Mouse (Mus musculus) heart, postnatal 10 days (tissue): ENCODE data around the gene Zscan21. TPM values are rescaled to one million over a fixed set of nuclear protein-coding genes. Genes with fewer than 3 reads are reported as not detected.
"Not testable (repeated sequence)": the region's sequence is repeated elsewhere in the genome, so short reads cannot be mapped to it uniquely, and the experiment has no call there.

Experiments used
- DNase-seq, 2 experiments: peaks; one replicate each; pipeline ENCODE4 v3.0.0; 2021
- intact Hi-C: fragments of 180-260 bp; cut with DNase I; formaldehyde crosslinking; loops from one replicate; pipeline ENCODE4 v1.15.1; 2025
- total RNA-seq, 2 experiments: library from RNA; stranded (reverse); gene quantifications; 2 replicates each; pipeline ENCODE4 v1.2.3; 2021

The Zscan21 gene
- total RNA-seq, result 10 to 100 TPM; 14.5 to 18.2 TPM

- peak; percentile 93 to 95 for DNase-seq
- intact Hi-C loops, result loop anchor here (1.0 to 2.0 kb wide), 2 partner anchors 32 to 39 kb away; partner anchors contain the start of genes Zfp113 and Zkscan1
These were observed at the start of gene Zscan21 for GRCm38 (mm10) chr5:138116255-138117198. TSS of gene Zscan21 (plus strand) at chr5:138116903.

DNA sequence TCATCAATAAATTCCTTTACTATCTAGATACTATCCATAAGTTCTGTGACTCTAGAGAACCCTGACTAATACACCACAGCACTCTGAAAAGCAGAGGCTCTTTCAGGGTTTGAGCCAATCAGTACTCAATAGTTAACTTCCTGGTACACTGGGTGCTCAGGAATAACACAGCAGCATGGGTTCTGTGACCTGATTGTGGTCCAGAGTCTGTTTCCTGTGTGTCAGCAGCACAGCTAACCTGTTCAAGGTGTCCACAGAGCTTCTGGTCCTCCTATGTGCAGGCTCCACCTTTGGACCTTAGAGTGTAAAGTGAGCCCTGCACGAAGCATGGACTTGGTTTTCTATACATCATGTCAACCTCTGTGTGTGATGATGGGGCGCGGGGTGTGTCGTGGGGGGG, 42.9 kb upstream of the Zscan21 start:
- no peak for DNase-seq
- intact Hi-C loops, result no loop called here

- intact Hi-C loops, result no loop called here
- DNase-seq, result no peak
These were observed 41.0 kb upstream of the Zscan21 start for GRCm38 (mm10) chr5:138075684-138076083.

GRCm38 (mm10) chr5:138076148-138076547, 40.6 kb upstream of the Zscan21 start:
- intact Hi-C loops, result no loop called here
- no peak for DNase-seq

DNA sequence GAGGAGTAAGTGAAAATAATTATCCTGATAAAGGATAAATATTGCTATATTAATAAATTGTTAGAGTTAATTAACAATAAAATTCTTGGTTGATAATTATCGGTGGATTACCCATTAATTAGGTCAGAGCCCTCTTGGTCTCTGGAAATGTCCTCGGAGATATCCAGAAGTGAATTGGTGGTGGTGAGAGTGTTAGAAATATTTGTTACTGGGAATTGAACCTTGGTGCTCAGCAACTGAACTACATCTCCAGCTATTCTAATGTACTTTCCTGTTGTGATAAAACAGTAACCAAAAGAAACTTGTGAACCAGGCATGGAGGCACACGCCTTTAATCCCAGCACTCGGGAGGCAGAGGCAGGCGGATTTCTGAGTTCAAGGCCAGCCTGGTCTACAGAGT, 36.2 kb upstream of the Zscan21 start:
- intact Hi-C loops, result no loop called here

DNA sequence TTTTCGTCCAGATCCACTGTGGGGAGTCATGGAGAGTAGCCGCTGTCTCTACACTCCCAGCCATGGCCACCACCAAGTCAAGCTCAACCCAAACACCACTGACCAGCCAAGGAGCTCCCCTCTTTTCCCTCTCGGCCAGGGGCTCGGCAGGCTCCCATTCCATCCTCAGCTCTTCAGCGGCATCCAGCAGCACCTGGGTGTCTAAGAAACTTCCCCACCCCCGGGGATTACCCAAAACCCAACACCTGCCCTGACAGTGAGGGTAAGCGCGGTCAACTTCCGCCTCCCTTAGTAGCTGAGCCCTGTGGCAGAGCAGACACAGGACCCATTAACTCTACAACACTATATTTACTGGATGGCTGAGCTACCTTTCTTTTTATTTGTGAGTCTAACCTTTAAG, 35.3 kb upstream of the Zscan21 start:
- DNase-seq, result no peak
- intact Hi-C loops, result no loop called here

More for the DNA sequence above, 36.2 kb upstream of the Zscan21 start:
- DNase-seq, result no peak

DNA sequence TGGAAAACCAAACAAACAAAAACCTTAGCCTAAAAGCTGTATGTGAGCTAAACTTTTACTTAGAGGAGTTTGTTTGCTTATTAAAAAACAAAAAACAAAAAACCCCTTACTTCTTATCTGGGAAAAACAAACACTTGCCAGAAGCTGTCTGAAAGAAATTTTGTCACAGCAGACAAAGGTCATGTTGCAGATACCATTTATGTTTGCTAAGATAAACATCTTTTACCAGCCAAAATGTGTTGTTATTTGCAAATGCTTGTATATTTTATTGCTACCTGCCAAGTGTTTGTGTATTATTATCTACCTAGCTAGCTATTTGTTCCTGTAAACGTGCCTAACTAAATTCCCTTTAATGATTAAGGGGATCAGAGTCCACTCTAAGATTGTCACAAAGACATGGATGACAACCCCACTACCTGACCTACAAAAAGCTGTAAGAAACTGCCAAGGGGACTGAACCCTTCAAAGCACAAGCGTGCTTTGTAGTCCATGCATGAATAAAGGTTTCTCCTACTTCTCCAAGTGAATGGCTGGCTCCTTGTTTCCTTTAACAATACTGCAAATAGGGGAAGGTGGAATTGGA, 33.3 kb upstream of the Zscan21 start:
- intact Hi-C loops, result no loop called here
- no peak for DNase-seq

DNA sequence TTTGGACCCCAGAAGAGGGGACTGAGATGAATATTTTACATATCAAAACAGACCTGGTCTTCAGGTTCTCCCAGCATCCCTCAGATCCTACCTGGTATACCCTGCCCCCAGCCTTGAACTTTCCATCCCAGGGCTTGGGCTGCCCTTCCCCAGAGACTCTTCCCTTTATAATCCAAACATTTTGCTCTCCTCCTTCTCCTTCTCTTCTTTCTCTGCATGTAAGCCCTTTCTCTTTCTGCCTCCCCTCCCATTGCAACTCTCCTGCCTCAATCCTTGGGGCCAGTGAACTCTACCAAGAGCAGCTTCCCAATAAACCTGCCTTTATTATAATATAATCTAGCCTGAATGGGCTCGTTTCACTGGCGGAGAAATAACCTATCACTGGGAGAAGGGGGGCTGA, 32.8 kb upstream of the Zscan21 start:
- DNase-seq, result no peak
- intact Hi-C loops, result loop anchor here (2.0 kb wide), 1 partner anchor 33 kb away; the partner anchor contains the start of gene Zscan21

- intact Hi-C loops, result loop anchor here (2.0 kb wide), 1 partner anchor 32 kb away; the partner anchor contains the start of gene Zscan21
- DNase-seq, result peak in 1 of 2 experiments; percentile 15
These were observed 32.2 kb upstream of the Zscan21 start for GRCm38 (mm10) chr5:138084507-138084906.

DNA sequence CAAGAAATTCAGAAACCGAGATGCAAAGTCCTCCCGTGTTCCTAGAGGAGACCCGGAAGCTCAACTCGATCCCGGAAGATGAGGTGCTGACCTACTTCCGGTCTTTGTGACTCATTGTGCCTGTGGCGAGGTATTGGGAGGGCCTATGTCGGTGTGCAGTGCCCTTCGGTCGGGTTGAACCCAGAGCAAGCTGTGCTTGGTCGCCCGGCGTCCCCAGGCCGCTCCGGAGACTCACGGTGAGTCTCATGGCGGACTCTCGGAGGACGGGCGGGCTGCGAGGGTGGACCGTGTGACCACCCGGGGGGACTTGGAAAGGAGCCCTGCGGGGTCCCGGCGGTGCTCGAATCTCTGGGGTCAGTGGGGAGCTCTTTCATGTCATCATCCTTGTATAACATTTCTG, 31.7 kb upstream of the Zscan21 start, which contains the start of gene Zkscan1:
TSS of gene Zkscan1 (plus strand) at position 89 of the 400 bp plus-strand sequence.
- peak; percentile 83 to 90 for DNase-seq
- intact Hi-C loops, result loop anchor here (2.0 to 5.0 kb wide), 2 partner anchors 32 to 67 kb away; partner anchors contain the start of gene Zscan21

DNA sequence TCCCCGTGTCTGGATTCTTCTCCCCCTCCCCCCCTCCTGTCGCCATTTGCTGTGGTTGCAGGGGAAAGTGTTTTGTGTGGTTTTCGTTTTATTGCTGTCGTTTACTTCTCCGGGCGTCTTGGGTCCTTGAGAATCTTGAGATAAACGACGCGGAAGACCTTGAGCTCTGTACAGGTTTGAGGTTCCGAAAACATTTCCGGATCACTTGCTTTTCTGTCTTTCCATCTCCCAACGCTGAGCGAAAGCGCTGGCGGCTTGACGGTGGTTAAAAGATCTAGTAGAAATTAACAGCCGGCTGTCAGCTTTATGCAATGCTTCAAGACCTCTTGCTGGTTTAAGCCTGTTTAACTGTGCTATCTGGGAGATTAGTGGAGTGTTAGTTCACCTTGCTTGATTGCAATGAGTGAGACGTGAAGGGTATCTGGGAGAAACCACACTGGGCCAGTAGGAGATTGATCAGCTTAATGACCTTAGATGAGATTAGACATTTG, 31.2 kb upstream of the Zscan21 start:
- peak; percentile 21 to 40 for DNase-seq
- intact Hi-C loops, result loop anchor here (2.0 to 5.0 kb wide), 2 partner anchors 31 to 67 kb away; partner anchors contain the start of gene Zscan21

- intact Hi-C loops, result loop anchor here (5.0 kb wide), 1 partner anchor 65 kb away; no protein-coding TSS in a partner anchor
- no peak for DNase-seq
These were observed 29.9 kb upstream of the Zscan21 start for GRCm38 (mm10) chr5:138086842-138087241.

- no peak for DNase-seq
- intact Hi-C loops, result loop anchor here (5.0 kb wide), 1 partner anchor 64 kb away; no protein-coding TSS in a partner anchor
These were observed 28.3 kb upstream of the Zscan21 start for GRCm38 (mm10) chr5:138088366-138088765.

DNA sequence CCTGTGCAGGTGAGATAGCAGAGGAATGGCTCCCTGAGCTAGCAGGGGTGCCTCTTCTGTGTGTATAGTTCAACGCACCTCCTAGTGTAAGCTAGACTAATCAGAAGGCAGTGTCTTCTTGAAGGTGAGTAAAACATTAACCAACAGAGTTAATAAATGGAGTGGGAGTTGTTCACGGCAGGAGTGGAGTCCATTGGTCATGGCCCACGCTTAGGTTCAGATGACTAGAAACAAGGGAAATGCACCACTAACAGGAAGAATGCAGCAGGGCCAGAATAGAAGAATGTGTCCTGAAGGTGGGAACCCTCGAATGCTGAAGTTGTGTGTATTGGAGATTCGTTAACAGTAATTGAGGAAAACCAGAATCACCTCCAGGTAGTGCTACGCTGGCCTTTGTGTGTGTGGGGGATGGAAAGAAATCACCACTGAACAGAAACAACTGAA, 27.6 kb upstream of the Zscan21 start:
- no peak for DNase-seq
- intact Hi-C loops, result loop anchor here (5.0 kb wide), 1 partner anchor 63 kb away; no protein-coding TSS in a partner anchor

DNA sequence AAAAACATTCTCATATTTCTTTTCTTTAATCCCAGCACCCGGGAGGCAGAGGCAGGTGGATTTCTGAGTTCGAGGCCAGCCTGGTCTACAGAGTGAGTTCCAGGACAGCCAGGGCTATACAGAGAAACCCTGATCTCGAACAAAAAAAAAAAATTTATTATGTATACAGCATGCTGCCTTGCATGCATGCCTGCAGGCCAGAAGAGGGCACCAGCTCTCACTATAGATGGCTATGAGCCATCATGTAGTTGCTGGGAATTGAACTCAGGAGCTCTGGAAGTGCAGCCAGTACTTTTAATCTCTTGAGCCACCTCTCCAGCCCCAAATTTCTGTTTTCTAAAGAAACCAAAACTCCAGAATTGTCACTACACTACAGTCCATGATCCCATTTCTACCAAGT, 26.4 kb upstream of the Zscan21 start:
- intact Hi-C loops, result no loop called here
- DNase-seq, result peak; percentile 5 to 17

DNA sequence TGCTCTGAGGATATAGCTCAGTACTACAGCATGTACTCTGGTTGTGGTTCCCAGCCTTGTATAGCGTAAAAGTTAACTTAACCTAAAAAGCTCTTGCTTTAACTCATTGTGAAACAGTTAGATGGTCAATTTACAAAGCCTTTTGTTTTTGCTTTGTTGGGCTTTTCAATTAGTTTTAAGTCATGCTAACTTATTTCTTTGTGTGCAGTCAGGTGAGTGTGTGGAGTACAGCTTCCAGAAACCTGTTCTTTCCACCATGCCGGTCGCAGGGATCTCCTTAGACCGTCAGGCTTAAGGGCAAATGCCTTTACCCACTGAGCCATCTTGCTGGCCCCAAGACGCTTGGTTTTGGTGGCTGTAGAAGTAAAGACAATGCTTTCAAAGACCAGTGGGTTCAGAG, 26.0 kb upstream of the Zscan21 start:
- intact Hi-C loops, result no loop called here
- DNase-seq, result no peak

- no peak for DNase-seq
- intact Hi-C loops, result no loop called here
These were observed 23.9 kb upstream of the Zscan21 start for GRCm38 (mm10) chr5:138092771-138093170.

GRCm38 (mm10) chr5:138094474-138094873, 22.2 kb upstream of the Zscan21 start:
- no peak for DNase-seq
- intact Hi-C loops, result no loop called here

DNA sequence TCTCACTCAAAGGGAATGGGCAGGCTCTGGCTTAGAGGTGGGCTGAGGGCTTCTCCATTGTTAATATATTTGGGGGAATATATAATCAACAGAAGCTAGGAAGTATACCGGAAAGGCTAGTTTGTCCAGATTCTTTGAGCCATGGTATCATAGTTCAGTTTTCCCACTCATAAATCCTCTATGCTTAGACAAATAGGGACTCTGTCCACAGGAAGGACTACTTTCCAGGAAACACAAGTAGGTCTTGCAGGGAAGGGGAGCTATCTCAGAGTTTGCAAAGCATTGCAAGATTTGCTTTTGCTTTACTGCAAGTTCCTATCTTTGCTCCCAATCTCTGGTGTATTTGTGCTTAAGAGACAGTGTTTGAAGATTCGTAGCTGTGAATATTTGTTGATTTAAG, 11.7 kb upstream of the Zscan21 start:
- no peak for DNase-seq
- intact Hi-C loops, result no loop called here

- DNase-seq, result no peak
- intact Hi-C loops, result no loop called here
These were observed 9.6 kb upstream of the Zscan21 start for GRCm38 (mm10) chr5:138107130-138107529.

- DNase-seq, intact Hi-C loops: not testable (repeated sequence)
These were observed 6.8 kb upstream of the Zscan21 start for GRCm38 (mm10) chr5:138109847-138110396.
